Mouse (Mus musculus) CD4-positive naive resting alpha-beta T cell, adult 57 days (primary cell): ENCODE measurements around the gene Rtl4. TPM values are rescaled to one million over a fixed set of nuclear protein-coding genes. Genes with fewer than 3 reads are reported as not detected.

Experiments used
- total RNA-seq: library from RNA; stranded (reverse); gene quantifications from one replicate; pipeline ENCODE4 v1.2.4, GENCODE M21; 2023

Rtl4 gene
- total RNA-seq = not detected

GRCm38 (mm10) chrX:144688207-144689118 lies at the start of gene Rtl4:
Gene Rtl4 (plus strand): TSS chrX:144688907.

GRCm38 (mm10) chrX:144688142-144688206 lies 733 bp upstream of the Rtl4 start, which contains the start of gene Trpc5:
Gene Trpc5 (minus strand): TSS chrX:144688180.

Other genes starting within 250 kb of the Rtl4 start
- not detected for gene Trpc5os, start 232.3 kb upstream of the Rtl4 start, total RNA-seq
- gene Trpc5, start 727 bp upstream of the Rtl4 start, total RNA-seq = 0.15 TPM